Mouse (Mus musculus) frontal cortex, postnatal 10 days (tissue): ENCODE data around the gene Palm.

Experiments
- DNase-seq, 2 experiments: peaks; one replicate each; pipeline ENCODE4 v3.0.0; 2022; ENCODE audit warnings: low spot score in 2 of 2, mixed read lengths in 1 of 2

Palm gene

GRCm38 (mm10) chr10:79824413-79824812 is 31.0 kb downstream of the Palm start:
- DNase-seq: no peak

GRCm38 (mm10) chr10:79831583-79831982 is 38.2 kb downstream of the Palm start:
- DNase-seq: no peak

GRCm38 (mm10) chr10:79832026-79832785 is 38.8 kb downstream of the Palm start:
- DNase-seq: no peak

- no peak for DNase-seq
Observed at GRCm38 (mm10) chr10:79832786-79833181, 39.4 kb downstream of the Palm start.

- DNase-seq: peak in 1 of 2 experiments; percentile 70
Observed at GRCm38 (mm10) chr10:79834769-79835398, 41.5 kb downstream of the Palm start.

GRCm38 (mm10) chr10:79836918-79837317 is 43.5 kb downstream of the Palm start:
- no peak for DNase-seq

- no peak for DNase-seq
Observed at GRCm38 (mm10) chr10:79838151-79838550, 44.8 kb downstream of the Palm start.

- DNase-seq: no peak
Observed at GRCm38 (mm10) chr10:79840091-79840490, 46.7 kb downstream of the Palm start.

GRCm38 (mm10) chr10:79840644-79841551 is 47.5 kb downstream of the Palm start:
- DNase-seq: peak; percentile 66 to 74

GRCm38 (mm10) chr10:79842322-79842721 is 49.0 kb downstream of the Palm start:
- no peak for DNase-seq

- no peak for DNase-seq
Observed at GRCm38 (mm10) chr10:79843476-79843875, 50.1 kb downstream of the Palm start.

GRCm38 (mm10) chr10:79846553-79846952 is 53.2 kb downstream of the Palm start:
- no peak for DNase-seq

GRCm38 (mm10) chr10:79849941-79850628 is 56.7 kb downstream of the Palm start:
- DNase-seq: no peak

GRCm38 (mm10) chr10:79851653-79852052 is 58.3 kb downstream of the Palm start:
- DNase-seq: no peak

- no peak for DNase-seq
Observed at GRCm38 (mm10) chr10:79852107-79852789, 58.9 kb downstream of the Palm start.

GRCm38 (mm10) chr10:79852827-79853226 is 59.5 kb downstream of the Palm start:
- no peak for DNase-seq

GRCm38 (mm10) chr10:79853392-79853791 is 60.0 kb downstream of the Palm start:
- peak; percentile 86 to 90 for DNase-seq

GRCm38 (mm10) chr10:79853860-79854795 is 60.8 kb downstream of the Palm start, which contains the start of gene Ptbp1:
TSS of gene Ptbp1 (plus strand) at chr10:79854427.
- peak; percentile 99 for DNase-seq

GRCm38 (mm10) chr10:79854801-79855541 is 61.6 kb downstream of the Palm start:
- no peak for DNase-seq
